Mouse (Mus musculus): Measurements from ENCODE around the gene Olfr1012. TPM values are rescaled to one million over a fixed set of nuclear protein-coding genes. Genes with fewer than 3 reads are reported as not detected.

Gene Olfr1012
- polyA plus RNA-seq (2015; fragmentation: Nextera tagmentation; extraction: Ambion mirVana), result not detected in 2 replicates

GRCm38 (mm10) chr2:85762666-85763065, at the start of gene Olfr1012:
TSS of gene Olfr1012 (minus strand) at chr2:85762766.
- no peak for ATAC-seq (ENCODE audit: insufficient read depth, low FRiP score)
- no peak within 1 kb of the TSS for H3K4me3 ChIP-seq (replicated peaks; ENCODE audit: low read length)
- no peaks in the 10 kb centered on the region for H3K27me3 ChIP-seq (ENCODE audit: control insufficient read depth, insufficient read depth, low read length)
- no peaks in the 10 kb centered on the region for H3K4me1 ChIP-seq (ENCODE audit: control insufficient read depth, insufficient read depth, low read length)
- no peaks in the 10 kb centered on the region for H3K9me3 ChIP-seq (replicated peaks; ENCODE audit: control insufficient read depth, low read length)
- H3K27ac ChIP-seq (ENCODE audit: low read length), result no peak within 1 kb of the TSS
- 55% methylated on average over 1 of the region's 1 CpGs for WGBS
- H3K4me2 ChIP-seq (ENCODE audit: low read depth, low read length), result no peak within 1 kb of the TSS
- no peak within 1 kb of the TSS for H3K9ac ChIP-seq (ENCODE audit: low read length)
- no peaks in the 10 kb centered on the region for H3K36me3 ChIP-seq (ENCODE audit: control insufficient read depth, insufficient read depth, low read length)

DNA sequence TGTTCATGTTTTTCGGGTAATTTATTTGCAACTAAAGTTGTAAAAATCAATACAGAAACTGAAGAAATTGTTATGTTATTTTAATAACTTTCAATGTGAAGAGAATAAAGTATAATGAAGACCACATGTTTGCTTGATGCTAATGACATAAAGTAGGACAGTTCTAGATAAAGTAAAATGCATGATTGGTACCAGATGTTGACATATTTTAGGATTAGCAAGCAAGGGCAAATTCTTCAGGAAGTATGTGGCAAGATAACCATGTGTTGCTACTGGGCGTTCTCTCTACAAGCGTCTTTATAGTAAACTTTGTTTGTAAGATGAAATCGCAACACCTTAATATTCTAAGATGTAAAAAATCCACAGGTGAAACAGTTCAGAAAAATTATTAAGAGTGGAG, 41.9 kb upstream of the Olfr1012 start:
- Histone ChIP-seq H3K4me2 (ENCODE audit: low read depth, low read length) (no peak overlapping the region), H3K4me3 (replicated peaks; ENCODE audit: low read length) (no peak overlapping the region), H3K36me3 (ENCODE audit: control insufficient read depth, insufficient read depth, low read length) (no peaks in the 10 kb centered on the region), H3K27me3 (ENCODE audit: control insufficient read depth, insufficient read depth, low read length) (no peaks in the 10 kb centered on the region), H3K9ac (ENCODE audit: low read length) (no peak overlapping the region), H3K9me3 (replicated peaks; ENCODE audit: control insufficient read depth, low read length) (no peaks in the 10 kb centered on the region), H3K27ac (ENCODE audit: low read length) (no peak overlapping the region), H3K4me1 (ENCODE audit: control insufficient read depth, insufficient read depth, low read length) (no peaks in the 10 kb centered on the region)
- WGBS, result 74% methylated on average over 4 of the region's 4 CpGs
- no peak for ATAC-seq (ENCODE audit: insufficient read depth, low FRiP score)

- H3K9ac ChIP-seq (ENCODE audit: low read length), result no peak within 1 kb of the TSS
- no peaks in the 10 kb centered on the region for H3K36me3 ChIP-seq (ENCODE audit: control insufficient read depth, insufficient read depth, low read length)
- H3K9me3 ChIP-seq (replicated peaks; ENCODE audit: control insufficient read depth, low read length), result no peaks in the 10 kb centered on the region
- ATAC-seq (ENCODE audit: insufficient read depth, low FRiP score), result no peak
- no peaks in the 10 kb centered on the region for H3K27me3 ChIP-seq (ENCODE audit: control insufficient read depth, insufficient read depth, low read length)
- H3K4me2 ChIP-seq (ENCODE audit: low read depth, low read length), result no peak within 1 kb of the TSS
- H3K4me1 ChIP-seq (ENCODE audit: control insufficient read depth, insufficient read depth, low read length), result no peaks in the 10 kb centered on the region
- H3K4me3 ChIP-seq (replicated peaks; ENCODE audit: low read length), result no peak within 1 kb of the TSS
- 88% methylated on average over 2 of the region's 2 CpGs for WGBS
- no peak within 1 kb of the TSS for H3K27ac ChIP-seq (ENCODE audit: low read length)
These were observed 39.9 kb upstream of the Olfr1012 start, which contains the start of gene Olfr1016 for GRCm38 (mm10) chr2:85802444-85802843. TSS of gene Olfr1016 (minus strand) at chr2:85802544.

DNA sequence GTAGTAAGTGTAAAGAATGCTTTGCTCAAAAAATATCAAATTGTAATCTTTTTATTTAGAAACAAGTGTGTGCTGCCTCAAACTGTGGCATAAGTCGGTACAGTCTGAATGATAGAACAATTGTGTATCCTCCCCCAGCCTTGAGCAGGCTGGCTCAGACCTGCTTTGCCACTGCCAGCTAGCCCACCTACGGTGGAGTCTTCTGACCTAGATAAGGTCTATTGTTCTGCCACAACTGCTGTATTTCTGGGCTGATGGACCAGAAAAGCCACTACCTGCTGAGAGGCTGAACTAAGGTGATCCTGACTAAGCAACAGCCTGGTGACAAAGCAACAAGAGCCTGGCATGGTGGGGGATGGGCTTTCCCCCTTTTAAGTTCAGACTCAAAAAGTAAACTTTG, 29.8 kb upstream of the Olfr1012 start:
- Histone ChIP-seq H3K4me1 (ENCODE audit: control insufficient read depth, insufficient read depth, low read length) (no peaks in the 10 kb centered on the region), H3K9me3 (replicated peaks; ENCODE audit: control insufficient read depth, low read length) (no peaks in the 10 kb centered on the region), H3K36me3 (ENCODE audit: control insufficient read depth, insufficient read depth, low read length) (no peaks in the 10 kb centered on the region), H3K27ac (ENCODE audit: low read length) (no peak overlapping the region), H3K4me3 (replicated peaks; ENCODE audit: low read length) (no peak overlapping the region), H3K27me3 (ENCODE audit: control insufficient read depth, insufficient read depth, low read length) (no peaks in the 10 kb centered on the region), H3K4me2 (ENCODE audit: low read depth, low read length) (no peak overlapping the region), H3K9ac (ENCODE audit: low read length) (no peak overlapping the region)
- WGBS, result 46% methylated on average over 2 of the region's 2 CpGs
- ATAC-seq (ENCODE audit: insufficient read depth, low FRiP score), result no peak

- no peak within 1 kb of the TSS for H3K9ac ChIP-seq (ENCODE audit: low read length)
- no peak for ATAC-seq (ENCODE audit: insufficient read depth, low FRiP score)
- no peak within 1 kb of the TSS for H3K4me3 ChIP-seq (replicated peaks; ENCODE audit: low read length)
- no peaks in the 10 kb centered on the region for H3K27me3 ChIP-seq (ENCODE audit: control insufficient read depth, insufficient read depth, low read length)
- H3K36me3 ChIP-seq (ENCODE audit: control insufficient read depth, insufficient read depth, low read length), result no peaks in the 10 kb centered on the region
- no peak within 1 kb of the TSS for H3K4me2 ChIP-seq (ENCODE audit: low read depth, low read length)
- H3K4me1 ChIP-seq (ENCODE audit: control insufficient read depth, insufficient read depth, low read length), result no peaks in the 10 kb centered on the region
- no peaks in the 10 kb centered on the region for H3K9me3 ChIP-seq (replicated peaks; ENCODE audit: control insufficient read depth, low read length)
- H3K27ac ChIP-seq (ENCODE audit: low read length), result no peak within 1 kb of the TSS
These were observed 19.2 kb upstream of the Olfr1012 start, which contains the start of gene Olfr1015 for GRCm38 (mm10) chr2:85781717-85782116. TSS of gene Olfr1015 (plus strand) at chr2:85782017.

- no peaks in the 10 kb centered on the region for H3K9me3 ChIP-seq (replicated peaks; ENCODE audit: control insufficient read depth, low read length)
- H3K27ac ChIP-seq (ENCODE audit: low read length), result no peak within 1 kb of the TSS
- H3K9ac ChIP-seq (ENCODE audit: low read length), result no peak within 1 kb of the TSS
- no peaks in the 10 kb centered on the region for H3K4me1 ChIP-seq (ENCODE audit: control insufficient read depth, insufficient read depth, low read length)
- H3K4me2 ChIP-seq (ENCODE audit: low read depth, low read length), result no peak within 1 kb of the TSS
- H3K36me3 ChIP-seq (ENCODE audit: control insufficient read depth, insufficient read depth, low read length), result no peaks in the 10 kb centered on the region
- no peak within 1 kb of the TSS for H3K4me3 ChIP-seq (replicated peaks; ENCODE audit: low read length)
- ATAC-seq (ENCODE audit: insufficient read depth, low FRiP score), result no peak
- no peaks in the 10 kb centered on the region for H3K27me3 ChIP-seq (ENCODE audit: control insufficient read depth, insufficient read depth, low read length)
These were observed 9.8 kb upstream of the Olfr1012 start, which contains the start of gene Olfr1014 for GRCm38 (mm10) chr2:85772413-85772812. TSS of gene Olfr1014 (plus strand) at chr2:85772713.

DNA sequence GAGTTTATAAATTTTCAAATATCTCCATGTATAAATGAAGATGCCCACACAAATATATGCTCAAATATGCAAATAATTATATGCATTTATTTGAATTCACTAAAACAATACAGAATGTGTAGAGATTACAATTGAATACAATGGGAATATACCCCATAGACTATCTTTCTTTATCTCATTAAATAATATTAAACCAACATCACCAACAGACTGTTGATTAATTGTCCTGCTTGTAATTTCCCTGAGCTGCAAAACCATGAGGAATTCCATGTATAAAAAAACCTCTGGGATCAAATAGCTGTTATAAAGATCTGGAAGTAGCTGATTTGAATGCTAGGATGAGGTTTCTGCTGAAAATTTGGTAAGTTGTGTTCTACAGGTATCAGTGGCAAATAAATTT, 4.2 kb upstream of the Olfr1012 start, which contains the start of gene Olfr1013:
Olfr1013 (plus strand) TSS at position 301 of the 400 bp plus-strand sequence.
- H3K4me2 ChIP-seq (ENCODE audit: low read depth, low read length), result no peak within 1 kb of the TSS
- no peaks in the 10 kb centered on the region for H3K36me3 ChIP-seq (ENCODE audit: control insufficient read depth, insufficient read depth, low read length)
- H3K4me3 ChIP-seq (replicated peaks; ENCODE audit: low read length), result no peak within 1 kb of the TSS
- ATAC-seq (ENCODE audit: insufficient read depth, low FRiP score), result no peak
- no peak within 1 kb of the TSS for H3K27ac ChIP-seq (ENCODE audit: low read length)
- H3K4me1 ChIP-seq (ENCODE audit: control insufficient read depth, insufficient read depth, low read length), result no peaks in the 10 kb centered on the region
- no peaks in the 10 kb centered on the region for H3K9me3 ChIP-seq (replicated peaks; ENCODE audit: control insufficient read depth, low read length)
- no peak within 1 kb of the TSS for H3K9ac ChIP-seq (ENCODE audit: low read length)
- H3K27me3 ChIP-seq (ENCODE audit: control insufficient read depth, insufficient read depth, low read length), result no peaks in the 10 kb centered on the region

- H3K4me1 ChIP-seq (ENCODE audit: control insufficient read depth, insufficient read depth, low read length), result no peaks in the 10 kb centered on the region
- 84% methylated on average over 4 of the region's 4 CpGs for WGBS
- H3K9ac ChIP-seq (ENCODE audit: low read length), result no peak overlapping the region
- no peak for ATAC-seq (ENCODE audit: insufficient read depth, low FRiP score)
- no peak overlapping the region for H3K27ac ChIP-seq (ENCODE audit: low read length)
- H3K27me3 ChIP-seq (ENCODE audit: control insufficient read depth, insufficient read depth, low read length), result no peaks in the 10 kb centered on the region
- no peak overlapping the region for H3K4me2 ChIP-seq (ENCODE audit: low read depth, low read length)
- no peaks in the 10 kb centered on the region for H3K36me3 ChIP-seq (ENCODE audit: control insufficient read depth, insufficient read depth, low read length)
- H3K9me3 ChIP-seq (replicated peaks; ENCODE audit: control insufficient read depth, low read length), result no peaks in the 10 kb centered on the region
- no peak overlapping the region for H3K4me3 ChIP-seq (replicated peaks; ENCODE audit: low read length)
These were observed 8.7 kb downstream of the Olfr1012 start for GRCm38 (mm10) chr2:85753822-85754221.

GRCm38 (mm10) chr2:85725793-85726192, 36.8 kb downstream of the Olfr1012 start:
- Histone ChIP-seq H3K36me3 (ENCODE audit: control insufficient read depth, insufficient read depth, low read length) (no peaks in the 10 kb centered on the region), H3K4me2 (ENCODE audit: low read depth, low read length) (no peak overlapping the region), H3K9ac (ENCODE audit: low read length) (no peak overlapping the region), H3K9me3 (replicated peaks; ENCODE audit: control insufficient read depth, low read length) (no peaks in the 10 kb centered on the region), H3K27me3 (ENCODE audit: control insufficient read depth, insufficient read depth, low read length) (no peaks in the 10 kb centered on the region), H3K27ac (ENCODE audit: low read length) (no peak overlapping the region), H3K4me1 (ENCODE audit: control insufficient read depth, insufficient read depth, low read length) (no peaks in the 10 kb centered on the region), H3K4me3 (replicated peaks; ENCODE audit: low read length) (no peak overlapping the region)
- 11% methylated on average over 3 of the region's 3 CpGs for WGBS
- ATAC-seq (ENCODE audit: insufficient read depth, low FRiP score), result no peak

DNA sequence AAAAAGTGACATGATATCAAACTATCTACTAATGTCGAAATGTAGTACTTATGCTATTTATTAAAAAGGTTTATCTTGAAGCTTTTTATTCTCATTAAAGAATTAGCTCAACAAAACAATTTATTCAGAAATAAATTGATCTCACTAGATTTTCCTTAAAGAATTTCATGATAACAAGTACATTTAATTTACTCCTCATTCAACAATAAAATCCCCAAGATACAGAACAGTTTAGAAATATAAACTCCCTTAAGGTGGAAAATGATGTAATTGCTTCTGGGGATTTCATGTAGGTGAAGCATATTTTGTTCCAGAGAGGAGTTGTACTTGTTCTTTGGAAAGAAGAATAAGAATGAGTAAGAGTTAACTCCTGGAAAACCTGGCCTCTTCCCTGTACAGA, 47.4 kb downstream of the Olfr1012 start, which contains the start of gene Olfr1009:
Olfr1009 (plus strand) TSS at position 301 of the 400 bp plus-strand sequence.
- no peak for ATAC-seq (ENCODE audit: insufficient read depth, low FRiP score)
- WGBS, result 83% methylated on average over 1 of the region's 1 CpGs

More for the DNA sequence above, 47.4 kb downstream of the Olfr1012 start, which contains the start of gene Olfr1009:
- Histone ChIP-seq H3K9ac (ENCODE audit: low read length) (no peak within 1 kb of the TSS), H3K27me3 (ENCODE audit: control insufficient read depth, insufficient read depth, low read length) (no peaks in the 10 kb centered on the region), H3K4me3 (replicated peaks; ENCODE audit: low read length) (no peak within 1 kb of the TSS), H3K4me1 (ENCODE audit: control insufficient read depth, insufficient read depth, low read length) (no peaks in the 10 kb centered on the region), H3K36me3 (ENCODE audit: control insufficient read depth, insufficient read depth, low read length) (no peaks in the 10 kb centered on the region), H3K9me3 (replicated peaks; ENCODE audit: control insufficient read depth, low read length) (no peaks in the 10 kb centered on the region), H3K27ac (ENCODE audit: low read length) (no peak within 1 kb of the TSS), H3K4me2 (ENCODE audit: low read depth, low read length) (no peak within 1 kb of the TSS)
